In the genomic region with DNA sequence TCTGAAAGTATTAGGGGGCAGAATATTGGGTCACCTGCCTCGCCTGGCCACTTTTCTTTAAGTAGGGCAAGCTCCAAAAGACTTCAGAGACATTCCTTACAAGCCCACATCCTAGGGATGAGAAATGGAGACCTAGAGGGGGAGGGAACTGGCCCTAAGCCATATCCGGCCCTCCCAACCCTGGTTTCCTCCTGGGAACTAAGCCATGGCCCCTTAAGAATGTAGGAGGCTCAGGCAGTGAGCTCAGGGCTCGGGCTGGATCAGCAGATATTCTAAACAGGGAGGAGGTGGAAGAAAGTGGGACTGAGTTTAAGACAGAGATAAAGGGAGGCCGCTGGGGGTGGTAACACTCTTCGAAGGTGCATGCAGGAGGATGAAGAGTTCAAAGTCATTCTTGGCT, we compare ENCODE assay signal across 9 mouse cellular contexts. TPM values are rescaled to one million over a fixed set of nuclear protein-coding genes. Genes with fewer than 3 reads are reported as not detected.
DNase-seq lines count a peak whose midpoint lies in the region; ATAC-seq and TF ChIP-seq lines count a peak whose summit lies in the region.
"Had no signal": no experiment of that assay in that cellular context is flagged by ENCODE, and none has a peak within 500 bp of the region (broad histone marks: within the 10 kb centered on the region; RNA-seq: fewer than 3 reads in every experiment).

No protein-coding gene starts in this region.

- intact Hi-C loops in heart, adult 2 months (cut with DNase I): no loop called here

- DNase-seq in intestine, embryonic 14.5 days (ENCODE audit: low spot score): no peak
- peak; percentile 74 to 76 for DNase-seq in heart, adult 2 months
- peak; percentile 38 for DNase-seq in ovary, postnatal 36 days (ENCODE audit: low spot score)
- DNase-seq in layer of hippocampus, postnatal 36 days: no peak

- H3K4me2 ChIP-seq in intestine, embryonic 14.5 days (ENCODE audit: low read length): no peak overlapping the region
- H3K4me2 ChIP-seq in intestine, postnatal 0 days (replicated peaks; ENCODE audit: low read depth): no peak overlapping the region
- H3K4me2 ChIP-seq in kidney, embryonic 15.5 days: no peak overlapping the region

- H3K36me3 ChIP-seq in intestine, embryonic 14.5 days (ENCODE audit: control insufficient read depth, insufficient read depth, low read length): no peaks in the 10 kb centered on the region
- no peaks in the 10 kb centered on the region for H3K36me3 ChIP-seq in intestine, postnatal 0 days (ENCODE audit: control insufficient read depth, insufficient read depth)
- H3K36me3 ChIP-seq in heart, adult 2 months (ENCODE audit: control insufficient read depth, insufficient read depth, low read length): no peaks in the 10 kb centered on the region
- H3K36me3 ChIP-seq in kidney, embryonic 15.5 days: no peaks in the 10 kb centered on the region

- H3K9me3 ChIP-seq in intestine, embryonic 14.5 days (ENCODE audit: control insufficient read depth, low read length): no peaks in the 10 kb centered on the region
- H3K9me3 ChIP-seq in intestine, postnatal 0 days (ENCODE audit: control insufficient read depth): no peaks in the 10 kb centered on the region
- no peaks in the 10 kb centered on the region for H3K9me3 ChIP-seq in kidney, embryonic 15.5 days (replicated peaks)

- no peak for TF ChIP-seq CTCF in intestine, postnatal 0 days (IDR thresholded peaks at IDR 0.05; ENCODE audit: low read depth)
- no peak for TF ChIP-seq CTCF in heart, adult 2 months (IDR thresholded peaks at IDR 0.05)

- no peaks in the 10 kb centered on the region for H3K27me3 ChIP-seq in intestine, embryonic 14.5 days (replicated peaks; ENCODE audit: control insufficient read depth, insufficient read depth, low read length)
- no peaks in the 10 kb centered on the region for H3K27me3 ChIP-seq in intestine, postnatal 0 days (replicated peaks; ENCODE audit: control insufficient read depth, insufficient read depth, low read length)
- no peaks in the 10 kb centered on the region for H3K27me3 ChIP-seq in heart, adult 2 months (ENCODE audit: control insufficient read depth, insufficient read depth, low read length)
- no peaks in the 10 kb centered on the region for H3K27me3 ChIP-seq in kidney, embryonic 15.5 days

- TF ChIP-seq EP300 in heart, adult 2 months (IDR thresholded peaks at IDR 0.05; ENCODE audit: insufficient read depth, low read depth, low read length): 0 out of 2 replicates have a peak, but pooled peaks have one; percentile 22

- no peak overlapping the region for H3K27ac ChIP-seq in intestine, embryonic 14.5 days (ENCODE audit: low read depth)
- H3K27ac ChIP-seq in intestine, postnatal 0 days (ENCODE audit: low read depth, low read length): no peak overlapping the region
- H3K27ac ChIP-seq in heart, adult 2 months: peak overlapping the region; percentile 56
- H3K27ac ChIP-seq in kidney, embryonic 15.5 days: peak overlapping the region; percentile 33; the same call in 1 of the 2 replicates

- TF ChIP-seq POLR2A in heart, adult 2 months (IDR thresholded peaks at IDR 0.05; ENCODE audit: insufficient read depth, low read depth, low read length): no peak

- no peak overlapping the region for H3K9ac ChIP-seq in intestine, embryonic 14.5 days (ENCODE audit: low read length)
- no peak overlapping the region for H3K9ac ChIP-seq in intestine, postnatal 0 days (ENCODE audit: low read depth, low read length)
- no peak overlapping the region for H3K9ac ChIP-seq in heart, adult 2 months (ENCODE audit: low read depth, low read length)
- H3K9ac ChIP-seq in kidney, embryonic 15.5 days: no peak overlapping the region

- H3K4me1 ChIP-seq in intestine, embryonic 14.5 days (replicated peaks; ENCODE audit: control insufficient read depth, insufficient read depth, low read length): no peaks in the 10 kb centered on the region; the same call in 1 of the 2 replicates
- H3K4me1 ChIP-seq in intestine, postnatal 0 days (replicated peaks; ENCODE audit: control insufficient read depth, insufficient read depth, low read length): no peaks in the 10 kb centered on the region
- H3K4me1 ChIP-seq in heart, adult 2 months (ENCODE audit: control insufficient read depth, insufficient read depth, low read length): peaks cover 4% of the 10 kb centered on the region
- H3K4me1 ChIP-seq in kidney, embryonic 15.5 days: peaks cover 23% of the 10 kb centered on the region

- ATAC-seq in intestine, embryonic 14.5 days (replicated peaks; ENCODE audit: low FRiP score, low TSS enrichment, low read depth): peak; percentile 61
- no peak for ATAC-seq in intestine, postnatal 0 days
- peak; percentile 70 for ATAC-seq in kidney, embryonic 15.5 days (replicated peaks; ENCODE audit: low FRiP score)
- ATAC-seq in granulocyte monocyte progenitor cell, adult 5-6 weeks (replicated peaks; ENCODE audit: poor library complexity, severe bottlenecking): no peak
- ATAC-seq in megakaryocyte progenitor cell, adult 5-6 weeks (replicated peaks; ENCODE audit: poor library complexity): no peak

- H3K4me3 ChIP-seq in intestine, embryonic 14.5 days (ENCODE audit: low read depth, low read length): no peak overlapping the region
- no peak overlapping the region for H3K4me3 ChIP-seq in intestine, postnatal 0 days (ENCODE audit: low read depth, low read length)
- H3K4me3 ChIP-seq in heart, adult 2 months: no peak overlapping the region
- no peak overlapping the region for H3K4me3 ChIP-seq in kidney, embryonic 15.5 days (replicated peaks)

- WGBS in intestine, embryonic 14.5 days: 45% methylated on average over 5 of the region's 5 CpGs
- 44% methylated on average over 5 of the region's 5 CpGs for WGBS in intestine, postnatal 0 days
- WGBS in heart, adult 2 months: 34% methylated on average over 5 of the region's 5 CpGs
- 44% methylated on average over 5 of the region's 5 CpGs for WGBS in kidney, embryonic 15.5 days

- no peaks in the 10 kb centered on the region for H3K79me2 ChIP-seq in heart, adult 2 months (replicated peaks; ENCODE audit: control insufficient read depth, insufficient read depth, low read length)

RNA-seq across cellular contexts. Expression of a gene that starts 39.9 kb away (rescaled TPM):
- polyA plus RNA-seq in intestine, embryonic 14.5 days (2014; fragmentation: Nextera tagmentation; extraction: Ambion mirVana): 9.9 and 10.4 TPM in 2 replicates
- 4.2 and 4.4 TPM in 2 replicates for polyA plus RNA-seq in intestine, postnatal 0 days (2015; fragmentation: Nextera tagmentation; extraction: Ambion mirVana)
- 10 to 100 TPM; 38.8 to 39.6 TPM for total RNA-seq in heart, adult 2 months (2021)
- 34.3 and 39.7 TPM in 2 replicates for polyA plus RNA-seq in heart, adult 2 months (2012; rRNA removed)
- 8.3 and 8.4 TPM in 2 replicates for polyA plus RNA-seq in kidney, embryonic 15.5 days (2015; fragmentation: Nextera tagmentation; extraction: Ambion mirVana)
- total RNA-seq in granulocyte monocyte progenitor cell, adult 5-6 weeks (2014; fragmentation: Nextera tagmentation): 0.28 TPM in 1 of 2 replicates, not detected in the other
- 0.22 TPM in 1 of 2 replicates, not detected in the other for total RNA-seq in granulocyte monocyte progenitor cell, adult 5-6 weeks (2017)
- total RNA-seq in megakaryocyte progenitor cell, adult 5-6 weeks (2015): 0.27 TPM in 1 of 2 replicates, not detected in the other
- 1.7 TPM in 1 of 2 replicates, not detected in the other for total RNA-seq in megakaryocyte progenitor cell, adult 5-6 weeks (2017)
- total RNA-seq in layer of hippocampus, postnatal 36 days (2021): 100 to 1,000 TPM; 218 to 225 TPM

RNA-seq across cellular contexts. Expression of a gene that starts 44.5 kb away (rescaled TPM):
- 1.2 and 1.5 TPM in 2 replicates for polyA plus RNA-seq in intestine, embryonic 14.5 days (2014; fragmentation: Nextera tagmentation; extraction: Ambion mirVana)
- polyA plus RNA-seq in intestine, postnatal 0 days (2015; fragmentation: Nextera tagmentation; extraction: Ambion mirVana): 2.7 and 3.0 TPM in 2 replicates
- total RNA-seq in heart, adult 2 months (2021): 1 to 10 TPM; 3.3 to 5.3 TPM
- 7.2 and 15.3 TPM in 2 replicates for polyA plus RNA-seq in heart, adult 2 months (2012; rRNA removed)
- polyA plus RNA-seq in kidney, embryonic 15.5 days (2015; fragmentation: Nextera tagmentation; extraction: Ambion mirVana): 1.8 and 2.0 TPM in 2 replicates
- not detected in 2 replicates for total RNA-seq in granulocyte monocyte progenitor cell, adult 5-6 weeks (2014; fragmentation: Nextera tagmentation)
- total RNA-seq in granulocyte monocyte progenitor cell, adult 5-6 weeks (2017): not detected in 2 replicates
- total RNA-seq in megakaryocyte progenitor cell, adult 5-6 weeks (2015): not detected in 2 replicates
- not detected in 2 replicates for total RNA-seq in megakaryocyte progenitor cell, adult 5-6 weeks (2017)
- 10 to 100 TPM; 76.7 to 81.1 TPM for total RNA-seq in layer of hippocampus, postnatal 36 days (2021)
- total RNA-seq: megakaryocyte-erythroid progenitor cell, adult 5-6 weeks had no signal

Comparison
In these comparisons a context has a peak if more than half of its experiments do, and no peak if none do; other contexts are left out.
1. ATAC-seq: peak in intestine, embryonic 14.5 days (single experiment) and kidney, embryonic 15.5 days (single experiment); none in intestine, postnatal 0 days (single experiment), granulocyte monocyte progenitor cell, adult 5-6 weeks (single experiment) and megakaryocyte progenitor cell, adult 5-6 weeks (single experiment).
2. DNase-seq: peak in heart, adult 2 months (2 of 2) and ovary, postnatal 36 days (single experiment); none in intestine, embryonic 14.5 days (single experiment) and layer of hippocampus, postnatal 36 days (0 of 2).
3. H3K27ac ChIP-seq: peak in heart, adult 2 months (single experiment) and kidney, embryonic 15.5 days (single experiment); none in intestine, embryonic 14.5 days (single experiment) and intestine, postnatal 0 days (single experiment).
4. RNA of a gene that starts 39.9 kb away (total RNA-seq): 218 to 225 TPM in layer of hippocampus, postnatal 36 days and 38.8 to 39.6 TPM in heart, adult 2 months; 0.27 to 1.7 TPM in megakaryocyte progenitor cell, adult 5-6 weeks and 0.22 to 0.28 TPM in granulocyte monocyte progenitor cell, adult 5-6 weeks; every median in the first group is over 10 times any median in the second.
5. RNA of a gene that starts 44.5 kb away (total RNA-seq): 76.7 to 81.1 TPM in layer of hippocampus, postnatal 36 days; 3.3 to 5.3 TPM in heart, adult 2 months, not detected in granulocyte monocyte progenitor cell, adult 5-6 weeks and not detected in megakaryocyte progenitor cell, adult 5-6 weeks; every median in the first group is over 10 times any median in the second.